Mouse (Mus musculus): Measurements from ENCODE around the gene Rnf207. TPM values are rescaled to one million over a fixed set of nuclear protein-coding genes. Genes with fewer than 3 reads are reported as not detected.

The Rnf207 gene
- polyA plus RNA-seq, 1 experiment from 2014 or later: not detected

- no peaks in the 10 kb centered on the region for H3K36me3 ChIP-seq (ENCODE audit: inconsistent target)
- no peak overlapping the region for H3K27ac ChIP-seq
- WGBS (ENCODE audit: missing documents): 2% methylated on average over 43 of the region's 43 CpGs
- no peak overlapping the region for H3K4me3 ChIP-seq (ENCODE audit: inconsistent target)
- no peaks in the 10 kb centered on the region for H3K79me2 ChIP-seq (ENCODE audit: inconsistent target)
These were observed 3.1 kb downstream of the Rnf207 start for GRCm38 (mm10) chr4:152315498-152316213.

- no peaks in the 10 kb centered on the region for H3K36me3 ChIP-seq (ENCODE audit: inconsistent target)
- no peaks in the 10 kb centered on the region for H3K79me2 ChIP-seq (ENCODE audit: inconsistent target)
- H3K4me3 ChIP-seq (ENCODE audit: inconsistent target): no peak overlapping the region
- no peak overlapping the region for H3K27ac ChIP-seq
These were observed 4.9 kb downstream of the Rnf207 start for GRCm38 (mm10) chr4:152313934-152314333.

DNA sequence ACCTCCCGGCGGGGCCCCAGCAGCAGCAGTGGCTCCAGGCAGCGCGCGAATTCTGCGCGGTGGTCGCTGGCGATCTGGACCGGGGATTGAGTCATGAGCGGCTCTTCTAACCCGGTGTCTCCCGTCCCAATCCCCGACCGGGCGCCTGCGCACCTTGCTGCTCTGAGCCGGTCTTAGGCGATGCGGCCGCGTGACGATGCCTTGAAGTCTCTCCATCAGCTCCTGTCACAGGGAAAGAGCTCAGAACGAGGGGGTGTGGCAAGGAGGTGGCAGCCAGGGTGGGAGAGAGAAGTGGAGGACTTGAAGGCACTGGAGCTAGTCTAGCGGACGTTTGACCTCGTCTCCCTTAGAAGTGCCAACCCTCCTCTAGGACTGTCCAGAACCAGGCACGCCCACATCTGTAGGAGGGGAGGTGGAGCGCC lies 5.6 kb downstream of the Rnf207 start:
- H3K27ac ChIP-seq: no peak overlapping the region
- no peak overlapping the region for H3K4me3 ChIP-seq (ENCODE audit: inconsistent target)
- WGBS (ENCODE audit: missing documents): 1% methylated on average over 29 of the region's 29 CpGs
- no peaks in the 10 kb centered on the region for H3K36me3 ChIP-seq (ENCODE audit: inconsistent target)
- no peaks in the 10 kb centered on the region for H3K79me2 ChIP-seq (ENCODE audit: inconsistent target)

- no peak overlapping the region for H3K4me3 ChIP-seq (ENCODE audit: inconsistent target)
- H3K27ac ChIP-seq: no peak overlapping the region
- no peaks in the 10 kb centered on the region for H3K79me2 ChIP-seq (ENCODE audit: inconsistent target)
- 20% methylated on average over 14 of the region's 14 CpGs for WGBS (ENCODE audit: missing documents)
- no peaks in the 10 kb centered on the region for H3K36me3 ChIP-seq (ENCODE audit: inconsistent target)
These were observed 6.6 kb downstream of the Rnf207 start for GRCm38 (mm10) chr4:152312186-152312585.

- Histone ChIP-seq H3K79me2 (ENCODE audit: inconsistent target) (no peaks in the 10 kb centered on the region), H3K4me3 (ENCODE audit: inconsistent target) (no peak overlapping the region), H3K36me3 (ENCODE audit: inconsistent target) (peaks cover 16% of the 10 kb centered on the region), H3K27ac (no peak overlapping the region)
- WGBS (ENCODE audit: missing documents): 92% methylated on average over 8 of the region's 9 CpGs
These were observed 11.3 kb downstream of the Rnf207 start for GRCm38 (mm10) chr4:152307542-152307941.

DNA sequence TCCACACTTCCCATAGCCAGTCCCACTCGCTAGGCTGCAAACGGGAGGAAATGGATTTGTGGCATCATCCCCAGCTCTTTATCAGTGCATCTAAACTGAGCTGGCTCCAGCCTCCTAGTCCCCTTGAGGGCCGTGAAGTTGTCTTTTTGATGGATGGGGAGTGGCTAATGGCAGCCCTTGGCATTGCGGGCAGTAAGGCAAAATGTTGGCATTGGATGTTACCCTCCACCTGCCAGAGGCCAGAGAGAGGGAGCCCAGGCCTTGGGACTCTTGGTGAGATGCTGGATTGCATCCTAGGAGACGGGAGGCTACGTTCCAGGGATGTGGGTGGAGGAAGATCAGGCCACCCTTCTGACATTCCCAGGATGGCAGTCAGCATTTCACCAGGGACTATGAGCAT lies 12.8 kb downstream of the Rnf207 start:
- peaks cover 17% of the 10 kb centered on the region for H3K36me3 ChIP-seq (ENCODE audit: inconsistent target)
- no peak overlapping the region for H3K27ac ChIP-seq
- WGBS (ENCODE audit: missing documents): 90% methylated on average over 6 of the region's 6 CpGs
- H3K79me2 ChIP-seq (ENCODE audit: inconsistent target): no peaks in the 10 kb centered on the region
- no peak overlapping the region for H3K4me3 ChIP-seq (ENCODE audit: inconsistent target)

DNA sequence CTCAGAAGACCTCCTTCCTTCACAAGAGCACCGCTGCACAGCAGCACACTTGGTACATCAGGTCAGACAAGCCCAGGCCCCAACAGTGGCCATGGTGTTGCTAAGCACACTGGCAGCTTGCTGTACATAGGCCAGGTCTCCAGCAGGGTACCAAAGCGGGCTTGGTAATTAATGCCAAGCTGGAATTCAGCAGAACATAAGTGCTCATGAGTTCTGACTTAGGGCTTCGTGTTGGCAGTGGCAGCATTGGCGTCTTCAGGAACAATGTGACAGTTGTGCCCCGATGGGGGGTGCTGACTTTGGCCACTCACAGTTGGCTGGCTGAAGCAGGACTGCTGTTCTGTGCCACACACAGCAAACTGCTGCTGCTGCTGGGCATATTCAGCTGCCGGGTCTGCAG lies 14.1 kb downstream of the Rnf207 start:
- peaks cover 22% of the 10 kb centered on the region for H3K36me3 ChIP-seq (ENCODE audit: inconsistent target)
- 93% methylated on average over 6 of the region's 6 CpGs for WGBS (ENCODE audit: missing documents)
- no peak overlapping the region for H3K27ac ChIP-seq
- no peaks in the 10 kb centered on the region for H3K79me2 ChIP-seq (ENCODE audit: inconsistent target)
- H3K4me3 ChIP-seq (ENCODE audit: inconsistent target): no peak overlapping the region

- Histone ChIP-seq H3K36me3 (ENCODE audit: inconsistent target) (peaks cover 22% of the 10 kb centered on the region), H3K79me2 (ENCODE audit: inconsistent target) (peaks cover 10% of the 10 kb centered on the region; the same call in 1 of the 2 replicates), H3K27ac (no peak overlapping the region), H3K4me3 (ENCODE audit: inconsistent target) (no peak overlapping the region)
- WGBS (ENCODE audit: missing documents): 97% methylated on average over 10 of the region's 10 CpGs
These were observed 15.6 kb downstream of the Rnf207 start for GRCm38 (mm10) chr4:152303172-152303571.

DNA sequence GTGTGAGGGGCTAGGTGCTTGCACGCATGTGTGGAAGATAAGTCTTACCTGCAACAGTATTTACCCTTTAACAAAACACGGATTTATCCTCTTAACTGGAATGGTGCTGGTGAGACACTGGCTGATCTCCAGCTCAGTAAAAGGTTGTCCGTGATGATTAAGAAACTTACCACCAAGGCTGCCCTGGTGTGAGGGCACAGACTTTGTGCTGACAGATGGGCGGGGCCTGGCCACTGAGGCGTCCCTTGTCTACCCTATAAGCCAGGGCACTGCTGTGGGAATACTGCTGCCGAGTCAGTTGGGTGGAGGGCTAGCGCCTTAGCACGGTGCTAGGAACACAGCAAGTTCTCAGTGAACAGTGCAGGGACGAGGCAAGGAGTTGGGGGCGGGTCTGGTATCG lies 16.8 kb downstream of the Rnf207 start:
- H3K79me2 ChIP-seq (ENCODE audit: inconsistent target): peaks cover 16% of the 10 kb centered on the region; the same call in 1 of the 2 replicates
- no peak overlapping the region for H3K4me3 ChIP-seq (ENCODE audit: inconsistent target)
- WGBS (ENCODE audit: missing documents): 91% methylated on average over 11 of the region's 11 CpGs
- H3K36me3 ChIP-seq (ENCODE audit: inconsistent target): peaks cover 22% of the 10 kb centered on the region
- H3K27ac ChIP-seq: no peak overlapping the region

DNA sequence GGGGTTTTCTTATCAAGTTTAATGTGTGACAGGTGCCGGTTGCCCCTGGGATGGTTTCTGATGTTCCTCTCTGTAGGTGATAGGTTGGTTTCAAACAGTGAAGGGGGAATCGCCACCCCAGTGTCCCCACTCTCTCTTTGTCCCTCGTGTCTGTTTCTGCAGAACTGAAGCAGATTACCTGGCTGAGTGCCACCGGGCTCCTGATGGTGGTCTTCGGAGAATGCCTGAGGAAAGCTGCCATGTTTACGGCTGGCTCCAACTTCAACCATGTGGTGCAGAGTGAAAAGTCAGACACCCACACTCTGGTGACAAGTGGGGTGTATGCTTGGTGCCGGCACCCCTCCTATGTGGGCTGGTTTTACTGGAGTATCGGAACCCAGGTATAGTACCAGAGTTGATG lies 18.4 kb downstream of the Rnf207 start:
- H3K4me3 ChIP-seq (ENCODE audit: inconsistent target): no peak overlapping the region
- no peak overlapping the region for H3K27ac ChIP-seq
- 93% methylated on average over 8 of the region's 8 CpGs for WGBS (ENCODE audit: missing documents)
- peaks cover 16% of the 10 kb centered on the region; the same call in 1 of the 2 replicates for H3K79me2 ChIP-seq (ENCODE audit: inconsistent target)
- H3K36me3 ChIP-seq (ENCODE audit: inconsistent target): peaks cover 22% of the 10 kb centered on the region

DNA sequence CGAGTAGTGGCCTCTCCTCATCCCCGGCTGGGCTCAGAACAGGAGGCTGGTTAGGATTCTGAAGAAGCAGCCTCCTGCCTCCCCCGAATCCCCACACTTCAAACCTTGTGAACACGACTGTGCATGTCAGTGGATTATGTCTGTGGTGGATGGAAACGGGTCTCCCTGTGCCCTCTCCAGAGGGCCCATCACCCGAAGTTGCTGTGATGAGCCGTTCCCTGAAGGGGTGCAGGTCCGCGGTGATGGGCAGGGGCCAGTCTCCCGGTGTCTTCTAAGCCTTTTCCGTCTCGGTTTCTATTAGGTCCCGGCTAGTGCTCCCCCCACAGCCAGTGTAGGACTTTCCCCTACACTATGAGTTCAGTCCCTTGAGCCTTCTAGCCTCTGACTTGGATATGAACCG lies 20.0 kb downstream of the Rnf207 start:
- Histone ChIP-seq H3K27ac (no peak overlapping the region), H3K79me2 (ENCODE audit: inconsistent target) (peaks cover 16% of the 10 kb centered on the region; the same call in 1 of the 2 replicates), H3K36me3 (ENCODE audit: inconsistent target) (peaks cover 18% of the 10 kb centered on the region), H3K4me3 (ENCODE audit: inconsistent target) (no peak overlapping the region)
- WGBS (ENCODE audit: missing documents): 94% methylated on average over 12 of the region's 14 CpGs

DNA sequence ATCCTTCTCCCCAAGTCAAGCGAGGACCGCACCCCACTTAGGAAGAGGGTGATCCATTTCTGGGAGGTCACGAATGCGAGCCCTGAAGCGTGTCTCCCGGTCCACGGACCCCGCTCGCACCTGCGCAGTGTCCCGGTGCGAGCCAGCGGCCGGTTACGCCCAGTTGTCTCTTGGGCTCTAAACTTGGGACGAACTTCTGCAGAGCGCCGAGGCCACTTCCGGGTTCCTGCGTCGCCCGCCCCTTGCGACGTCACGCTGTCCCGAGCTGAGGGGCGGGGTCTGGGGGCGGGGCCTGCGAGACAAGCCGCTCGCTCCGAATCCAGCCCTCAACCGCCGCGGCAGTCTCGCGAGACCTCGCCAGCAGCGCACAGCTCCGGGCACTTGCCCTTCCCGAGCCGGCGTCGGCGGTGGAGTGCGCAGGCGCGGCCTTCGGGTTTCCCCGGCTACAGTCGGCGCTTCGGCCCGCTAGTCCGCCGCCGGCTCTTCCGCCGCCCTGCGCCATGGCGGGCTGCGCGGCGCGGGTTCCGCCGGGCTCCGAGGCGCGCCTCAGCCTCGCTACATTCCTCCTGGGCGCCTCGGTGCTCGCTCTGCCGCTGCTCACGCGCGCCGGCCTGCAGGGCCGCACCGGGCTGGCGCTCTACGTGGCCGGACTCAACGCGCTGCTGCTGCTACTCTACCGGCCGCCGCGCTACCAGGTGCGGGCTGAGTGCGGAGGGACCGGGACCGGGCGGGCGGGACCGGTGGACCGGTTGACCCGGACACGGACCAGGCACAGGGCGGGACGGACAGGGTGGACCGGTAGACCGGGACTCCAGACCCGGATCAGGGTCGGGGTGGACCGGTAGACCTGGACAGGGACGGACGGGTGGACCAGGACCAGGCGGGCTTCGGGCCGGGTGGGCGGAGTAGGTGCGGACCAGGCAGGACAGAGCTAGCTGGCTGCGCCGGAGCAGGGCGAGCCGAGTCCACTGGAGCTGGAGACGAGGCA lies 21.6 kb downstream of the Rnf207 start, which contains the start of gene Icmt:
TSS of gene Icmt (plus strand) at position 354 of the 988 bp plus-strand sequence.
- peak within 1 kb of the TSS; percentile 39; the same call in 1 of the 2 replicates for H3K27ac ChIP-seq
- peaks cover 16% of the 10 kb centered on the region; the same call in 1 of the 2 replicates for H3K79me2 ChIP-seq (ENCODE audit: inconsistent target)
- WGBS (ENCODE audit: missing documents): under 1% methylated on average over 104 of the region's 119 CpGs
- peaks cover 4% of the 10 kb centered on the region; the same call in 1 of the 2 replicates for H3K36me3 ChIP-seq (ENCODE audit: inconsistent target)
- H3K4me3 ChIP-seq (ENCODE audit: inconsistent target): peak within 1 kb of the TSS; percentile 52

DNA sequence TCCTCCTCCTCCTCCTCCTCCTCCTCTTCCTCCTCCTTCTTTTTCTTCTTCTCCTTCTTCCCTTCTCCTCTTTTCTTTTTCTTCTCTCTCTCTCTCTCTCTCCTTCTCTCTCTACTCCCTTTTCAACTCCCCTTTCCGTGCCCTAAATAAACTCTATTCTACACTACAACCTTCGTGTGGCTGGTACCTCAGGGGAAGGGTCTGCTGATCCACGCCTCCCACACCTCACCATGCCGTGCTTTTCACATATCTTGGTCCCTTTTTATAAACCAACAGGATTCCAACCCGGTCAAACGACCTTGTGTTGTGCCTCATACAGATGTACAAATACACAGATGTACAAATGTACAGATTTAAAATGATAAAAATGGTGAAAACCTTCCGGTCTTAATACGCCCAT lies 22.4 kb downstream of the Rnf207 start:
- WGBS (ENCODE audit: missing documents): 5% methylated on average over 8 of the region's 8 CpGs
- peaks cover 16% of the 10 kb centered on the region; the same call in 1 of the 2 replicates for H3K79me2 ChIP-seq (ENCODE audit: inconsistent target)
- peaks cover 4% of the 10 kb centered on the region; the same call in 1 of the 2 replicates for H3K36me3 ChIP-seq (ENCODE audit: inconsistent target)
- H3K4me3 ChIP-seq (ENCODE audit: inconsistent target): peak overlapping the region; percentile 52
- peak overlapping the region; percentile 39; the same call in 1 of the 2 replicates for H3K27ac ChIP-seq

DNA sequence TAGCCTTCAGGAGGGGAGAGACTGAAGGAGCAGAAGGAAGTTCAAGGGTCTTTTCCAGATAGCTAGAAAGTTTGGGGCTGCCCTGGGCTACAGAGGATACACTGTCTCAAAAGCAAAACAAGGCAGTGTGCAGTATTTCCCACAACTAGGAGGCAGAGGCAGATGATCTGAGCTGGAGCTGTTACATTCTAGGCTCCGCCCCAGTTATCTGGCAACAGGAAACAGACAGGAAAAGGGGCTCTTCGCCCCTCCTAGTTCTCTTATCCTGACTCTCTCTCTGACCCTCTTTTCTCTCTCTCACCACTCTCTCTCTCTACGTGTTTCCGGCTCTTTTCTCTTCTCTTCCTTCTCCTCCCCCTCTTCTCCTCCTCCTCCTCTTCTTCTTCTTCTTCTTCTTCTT lies 22.9 kb downstream of the Rnf207 start:
- no peak overlapping the region for H3K27ac ChIP-seq
- H3K36me3 ChIP-seq (ENCODE audit: inconsistent target): peaks cover 4% of the 10 kb centered on the region; the same call in 1 of the 2 replicates
- 21% methylated on average over 3 of the region's 4 CpGs for WGBS (ENCODE audit: missing documents)
- no peak overlapping the region for H3K4me3 ChIP-seq (ENCODE audit: inconsistent target)
- peaks cover 16% of the 10 kb centered on the region; the same call in 1 of the 2 replicates for H3K79me2 ChIP-seq (ENCODE audit: inconsistent target)
